Mouse (Mus musculus) stomach, postnatal 0 days (tissue): ENCODE results near the gene Trnt1.

Experiments
- CTCF ChIP-seq: IDR thresholded peaks from 2 replicates; pipeline ENCODE4 v1.5.1; 2016; ENCODE audit warnings: antibody characterized with exemption, low read depth, mild to moderate bottlenecking, moderate library complexity
- EP300 ChIP-seq: optimal IDR thresholded peaks from 2 replicates; pipeline ENCODE3; 2016; ENCODE audit warnings: antibody characterized with exemption

GRCm38 (mm10) chr6:106745673-106746394 is 23.1 kb upstream of the Trnt1 start:
- TF ChIP-seq EP300 (no peak), CTCF (no peak)
